Comparison of ENCODE assay signal across 13 mouse cellular contexts in the genomic region with DNA sequence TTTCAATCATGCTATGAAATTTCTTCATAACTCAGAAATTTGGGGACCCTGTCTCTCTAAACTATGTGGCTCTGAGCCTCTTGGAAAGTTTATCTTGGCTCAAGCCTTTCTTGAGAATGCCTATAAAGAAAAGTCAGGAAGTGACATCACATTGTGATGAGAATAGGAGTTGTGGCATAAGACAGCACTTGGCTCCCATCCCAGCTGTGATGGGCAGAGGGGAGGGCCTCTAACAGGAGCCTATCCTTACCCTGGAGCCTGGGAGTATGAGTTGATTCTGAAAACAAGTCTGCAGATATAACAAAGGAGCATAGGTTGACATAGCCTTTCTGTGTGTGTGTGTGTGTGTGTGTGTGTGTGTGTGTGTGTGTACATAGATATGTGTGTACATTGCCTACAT.
DNase-seq lines count a peak whose midpoint lies in the region; ATAC-seq and TF ChIP-seq lines count a peak whose summit lies in the region.
"Had no signal": no experiment of that assay in that cellular context is flagged by ENCODE, and none has a peak within 500 bp of the region (broad histone marks: within the 10 kb centered on the region; RNA-seq: fewer than 3 reads in every experiment).

No protein-coding gene starts in this region.

- no peaks in the 10 kb centered on the region for H3K27me3 ChIP-seq in lung, embryonic 15.5 days
- no peaks in the 10 kb centered on the region for H3K27me3 ChIP-seq in hindbrain, postnatal 0 days (ENCODE audit: insufficient read depth, low read length)
- H3K27me3 ChIP-seq: liver, embryonic 12.5 days had no signal

- no peak overlapping the region for H3K9ac ChIP-seq in lung, embryonic 15.5 days
- H3K9ac ChIP-seq in hindbrain, postnatal 0 days (replicated peaks; ENCODE audit: low read length) = no peak overlapping the region
- H3K9ac ChIP-seq: liver, embryonic 12.5 days had no signal

- H3K27ac ChIP-seq in lung, embryonic 15.5 days = peak overlapping the region; percentile 95
- no peak overlapping the region for H3K27ac ChIP-seq in hindbrain, postnatal 0 days
- H3K27ac ChIP-seq: forebrain, embryonic 10.5 days; liver, embryonic 12.5 days had no signal

- ATAC-seq in lung, embryonic 15.5 days (ENCODE audit: borderline replicate concordance, extremely low read depth, low FRiP score, low TSS enrichment) = no peak
- ATAC-seq in hindbrain, postnatal 0 days = no peak
- ATAC-seq: liver, embryonic 12.5 days had no signal

- H3K4me2 ChIP-seq in lung, embryonic 15.5 days = no peak overlapping the region
- H3K4me2 ChIP-seq in hindbrain, postnatal 0 days (ENCODE audit: low read depth, low read length) = no peak overlapping the region
- H3K4me2 ChIP-seq: liver, embryonic 12.5 days had no signal

- no peak overlapping the region for H3K4me3 ChIP-seq in lung, embryonic 15.5 days
- H3K4me3 ChIP-seq in hindbrain, postnatal 0 days (ENCODE audit: low read length) = no peak overlapping the region
- H3K4me3 ChIP-seq: forebrain, embryonic 10.5 days; liver, embryonic 12.5 days had no signal

- DNase-seq in adrenal gland, postnatal 36 days = peak; percentile 13 to 51
- no peak for DNase-seq in adrenal gland, adult 2 months
- peak; percentile 25 for DNase-seq in 416B (ENCODE audit: low read depth)
- DNase-seq in heart, postnatal 4 days = peak; percentile 53
- DNase-seq in hindbrain, postnatal 0 days (ENCODE audit: low spot score) = no peak
- no peak for DNase-seq in retina, postnatal 1 day
- DNase-seq in frontal cortex, postnatal 25 days (ENCODE audit: low spot score in 2 of 2) = no peak
- DNase-seq: gastrocnemius, postnatal 36 days; spleen, adult 18-20 months; thymus, postnatal 14 days had no signal

- no peak for TF ChIP-seq CTCF in hindbrain, postnatal 0 days (IDR thresholded peaks at IDR 0.05; ENCODE audit: low read depth)

- peaks cover 33% of the 10 kb centered on the region for H3K4me1 ChIP-seq in lung, embryonic 15.5 days
- H3K4me1 ChIP-seq in hindbrain, postnatal 0 days (ENCODE audit: insufficient read depth, low read length) = no peaks in the 10 kb centered on the region
- H3K4me1 ChIP-seq: liver, embryonic 12.5 days had no signal

- H3K9me3 ChIP-seq in lung, embryonic 15.5 days = no peaks in the 10 kb centered on the region
- no peaks in the 10 kb centered on the region for H3K9me3 ChIP-seq in hindbrain, postnatal 0 days (ENCODE audit: low read length)
- H3K9me3 ChIP-seq: forebrain, embryonic 10.5 days; liver, embryonic 12.5 days had no signal

- H3K36me3 ChIP-seq in lung, embryonic 15.5 days = no peaks in the 10 kb centered on the region
- H3K36me3 ChIP-seq in hindbrain, postnatal 0 days (ENCODE audit: insufficient read depth, low read length) = no peaks in the 10 kb centered on the region
- H3K36me3 ChIP-seq: forebrain, embryonic 10.5 days; liver, embryonic 12.5 days had no signal

Comparison
In these comparisons a context has a peak if more than half of its experiments do, and no peak if none do; other contexts are left out.
1. DNase-seq: peak in adrenal gland, postnatal 36 days (2 of 2), 416B (single experiment) and heart, postnatal 4 days (single experiment); none in adrenal gland, adult 2 months (single experiment), hindbrain, postnatal 0 days (single experiment), retina, postnatal 1 day (single experiment) and frontal cortex, postnatal 25 days (0 of 2).